Mouse (Mus musculus) intestine, embryonic 16.5 days (tissue): ENCODE measurements around the gene Magi2. TPM values are rescaled to one million over a fixed set of nuclear protein-coding genes. Genes with fewer than 3 reads are reported as not detected.

Experiments
- ATAC-seq: fragments of 200-750 bp; cut with Nextera tagmentation; 2 replicates; pipeline ENCODE4 v1.8.0; 2017; ENCODE audit warnings: moderate TSS enrichment, moderate library complexity
- H3K27ac ChIP-seq: fragments of 300-500 bp; sonication (generic); 2 replicates; pipeline ENCODE4 v1.5.1; 2014; ENCODE audit warnings: mild to moderate bottlenecking, low read length
- H3K27me3 ChIP-seq: fragments of 300-500 bp; sonication (generic); replicated peaks from 2 replicates; pipeline ENCODE4 v1.6.1; 2014; ENCODE audit warnings: low read length, control low read depth, mixed read lengths; ENCODE audit not compliant: control insufficient read depth, insufficient read depth
- H3K36me3 ChIP-seq: fragments of 300-500 bp; sonication (generic); 2 replicates; pipeline ENCODE4 v1.6.1; 2014; ENCODE audit warnings: low read length, control low read depth; ENCODE audit not compliant: control insufficient read depth, insufficient read depth
- H3K4me1 ChIP-seq: fragments of 300-500 bp; sonication (generic); 2 replicates; pipeline ENCODE4 v1.6.1; 2014; ENCODE audit warnings: low read length, control low read depth, mixed read lengths; ENCODE audit not compliant: control insufficient read depth, insufficient read depth
- H3K4me2 ChIP-seq: fragments of 300-500 bp; sonication (generic); 2 replicates; pipeline ENCODE4 v1.6.1; 2014; ENCODE audit warnings: low read depth, low read length, control low read depth
- H3K4me3 ChIP-seq: fragments of 300-500 bp; sonication (generic); 2 replicates; pipeline ENCODE4 v1.5.1; 2014; ENCODE audit warnings: mild to moderate bottlenecking, low read length
- H3K9ac ChIP-seq: fragments of 300-500 bp; sonication (generic); 2 replicates; pipeline ENCODE4 v1.6.1; 2014; ENCODE audit warnings: low read depth, low read length
- H3K9me3 ChIP-seq: fragments of 300-500 bp; sonication (generic); 2 replicates; pipeline ENCODE4 v1.6.1; 2016; ENCODE audit warnings: low read length, control low read depth; ENCODE audit not compliant: control insufficient read depth
- WGBS: fragments of 180-500 bp; shearing (Covaris S2); extraction: QIAGEN DNeasy Blood & Tissue Kit; methylation state at CpG from one replicate; pipeline ENCODE4 v1.1.7; 2014; 5-methylcytosine and 5-hydroxymethylcytosine counted together
- polyA plus RNA-seq: library from polyadenylated mRNA; unstranded; fragments of >200 nt; fragmentation: Nextera tagmentation; extraction: Ambion mirVana; gene quantifications from 2 replicates; pipeline ENCODE4 v1.2.1, GENCODE M21; 2015

The Magi2 gene
- polyA plus RNA-seq, 1 experiment from 2014 or later = 3.0 TPM

DNA sequence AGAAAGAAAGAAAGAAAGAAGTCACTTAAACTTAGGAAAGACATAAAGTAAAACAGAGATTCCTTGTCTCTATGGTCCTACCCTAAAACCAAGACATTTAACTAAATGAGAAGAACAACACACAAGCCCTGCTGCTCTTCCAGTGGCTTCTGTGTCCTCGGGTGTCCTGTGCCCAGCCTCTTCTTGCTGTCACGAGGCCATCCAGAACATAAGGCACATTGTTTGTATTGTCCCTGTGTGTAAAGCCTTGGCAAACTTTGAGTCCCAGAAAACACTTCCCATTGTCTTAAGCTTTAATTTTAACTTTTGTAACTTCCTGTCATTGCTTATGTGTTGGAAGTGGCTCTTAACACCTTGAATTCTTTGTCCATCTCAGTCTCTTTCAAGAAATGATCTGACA, 1348.0 kb downstream of the Magi2 start:
- 48% methylated on average over 2 of the region's 2 CpGs for WGBS
- ATAC-seq = no peak
- Histone ChIP-seq H3K9ac (no peak overlapping the region), H3K27me3 (no peaks in the 10 kb centered on the region), H3K4me1 (no peaks in the 10 kb centered on the region), H3K4me3 (no peak overlapping the region), H3K9me3 (no peaks in the 10 kb centered on the region), H3K27ac (no peak overlapping the region), H3K4me2 (no peak overlapping the region), H3K36me3 (no peaks in the 10 kb centered on the region)

DNA sequence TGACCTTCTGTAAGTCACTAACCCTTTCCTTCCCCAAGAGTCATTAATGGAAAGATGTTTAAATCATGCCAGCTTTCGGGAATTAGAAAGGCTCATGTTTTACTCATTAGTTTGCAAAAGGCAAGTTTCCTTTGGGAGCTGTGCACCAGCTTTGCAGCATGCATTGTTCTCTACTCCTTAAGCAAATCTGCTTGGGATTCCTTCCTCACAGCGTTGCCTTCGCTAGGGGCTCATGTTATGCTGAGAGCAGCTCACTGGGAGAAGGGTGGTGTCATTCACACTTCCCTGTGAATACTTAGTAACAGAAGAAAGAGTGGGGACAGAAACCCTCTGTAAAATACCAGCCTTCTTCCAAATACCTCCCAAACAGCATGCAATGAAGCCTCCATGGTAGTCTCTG, 1349.0 kb downstream of the Magi2 start:
- Histone ChIP-seq H3K36me3 (no peaks in the 10 kb centered on the region), H3K4me1 (no peaks in the 10 kb centered on the region), H3K4me2 (no peak overlapping the region), H3K27ac (no peak overlapping the region), H3K9me3 (no peaks in the 10 kb centered on the region), H3K4me3 (no peak overlapping the region), H3K9ac (no peak overlapping the region), H3K27me3 (no peaks in the 10 kb centered on the region)
- 40% methylated on average over 3 of the region's 3 CpGs for WGBS
- ATAC-seq = no peak

DNA sequence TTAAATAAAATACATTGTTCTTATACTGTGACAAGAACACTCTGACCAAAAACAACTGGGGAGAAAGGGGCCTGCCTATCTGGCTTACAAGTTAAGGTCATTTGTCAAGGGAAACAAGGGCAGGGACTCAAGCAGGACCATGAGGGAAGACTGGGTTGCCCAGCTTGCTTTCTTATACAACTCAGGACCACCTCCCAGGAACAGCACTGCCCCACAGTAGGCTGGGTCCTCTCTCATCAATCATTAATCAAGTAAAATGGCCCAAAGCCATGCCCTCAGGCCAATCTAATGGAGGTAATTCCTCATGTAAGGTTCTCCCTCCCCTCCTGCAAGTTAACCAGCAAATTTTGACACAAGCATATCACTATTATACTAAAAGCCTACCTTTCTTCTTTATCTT, 1349.4 kb downstream of the Magi2 start:
- no peaks in the 10 kb centered on the region for H3K27me3 ChIP-seq
- H3K27ac ChIP-seq = no peak overlapping the region
- H3K4me1 ChIP-seq = no peaks in the 10 kb centered on the region
- H3K4me3 ChIP-seq = no peak overlapping the region
- ATAC-seq = no peak
- no peak overlapping the region for H3K4me2 ChIP-seq
- no peak overlapping the region for H3K9ac ChIP-seq
- H3K9me3 ChIP-seq = no peaks in the 10 kb centered on the region
- no peaks in the 10 kb centered on the region for H3K36me3 ChIP-seq

DNA sequence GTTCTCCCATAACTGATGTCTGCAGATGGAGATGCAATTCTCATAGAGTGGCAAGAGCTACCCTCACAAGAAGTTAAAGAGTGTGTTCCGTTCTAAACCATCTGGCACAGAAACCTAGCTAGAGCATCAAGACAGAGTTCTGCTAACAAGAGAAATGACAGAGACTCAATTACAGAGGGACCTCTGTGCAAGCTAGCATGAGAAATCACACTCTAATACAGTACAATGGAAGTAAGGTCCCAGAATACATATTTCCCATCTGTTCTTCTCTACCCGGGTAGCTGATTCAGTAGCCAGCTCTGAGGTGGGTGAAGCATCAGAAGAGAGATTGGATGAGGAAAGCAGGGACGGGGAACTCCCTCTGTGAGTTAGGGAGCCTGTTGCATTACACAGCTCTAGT, 1351.8 kb downstream of the Magi2 start:
- Histone ChIP-seq H3K9me3 (no peaks in the 10 kb centered on the region), H3K27ac (no peak overlapping the region), H3K9ac (no peak overlapping the region), H3K4me2 (no peak overlapping the region), H3K4me3 (no peak overlapping the region), H3K4me1 (no peaks in the 10 kb centered on the region), H3K27me3 (no peaks in the 10 kb centered on the region), H3K36me3 (no peaks in the 10 kb centered on the region)
- no peak for ATAC-seq
- 85% methylated on average over 3 of the region's 3 CpGs for WGBS

DNA sequence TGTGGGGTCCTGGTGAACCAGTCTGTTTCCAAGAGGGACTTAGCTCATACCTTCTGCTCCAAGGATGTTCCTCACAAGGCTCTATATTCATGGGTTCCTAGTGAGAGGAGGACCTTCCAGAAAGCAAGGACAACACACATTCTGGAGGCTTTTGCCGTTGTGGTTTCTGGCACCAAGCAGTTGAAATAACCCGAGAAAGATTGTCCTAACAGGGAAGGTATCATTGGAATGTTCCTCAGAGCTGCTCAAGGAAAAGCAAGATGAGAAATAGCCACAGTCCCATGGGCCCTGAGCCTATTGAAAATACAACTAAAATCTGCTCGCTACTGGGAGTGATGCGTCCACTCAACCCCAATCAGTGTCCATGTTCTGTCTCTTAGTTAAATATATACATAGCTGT, 1353.8 kb downstream of the Magi2 start:
- H3K9me3 ChIP-seq = no peaks in the 10 kb centered on the region
- no peak overlapping the region for H3K4me2 ChIP-seq
- H3K4me3 ChIP-seq = no peak overlapping the region
- no peaks in the 10 kb centered on the region for H3K27me3 ChIP-seq
- no peak overlapping the region for H3K27ac ChIP-seq
- 84% methylated on average over 4 of the region's 4 CpGs for WGBS
- no peak for ATAC-seq
- no peaks in the 10 kb centered on the region for H3K36me3 ChIP-seq
- no peaks in the 10 kb centered on the region for H3K4me1 ChIP-seq
- H3K9ac ChIP-seq = no peak overlapping the region

DNA sequence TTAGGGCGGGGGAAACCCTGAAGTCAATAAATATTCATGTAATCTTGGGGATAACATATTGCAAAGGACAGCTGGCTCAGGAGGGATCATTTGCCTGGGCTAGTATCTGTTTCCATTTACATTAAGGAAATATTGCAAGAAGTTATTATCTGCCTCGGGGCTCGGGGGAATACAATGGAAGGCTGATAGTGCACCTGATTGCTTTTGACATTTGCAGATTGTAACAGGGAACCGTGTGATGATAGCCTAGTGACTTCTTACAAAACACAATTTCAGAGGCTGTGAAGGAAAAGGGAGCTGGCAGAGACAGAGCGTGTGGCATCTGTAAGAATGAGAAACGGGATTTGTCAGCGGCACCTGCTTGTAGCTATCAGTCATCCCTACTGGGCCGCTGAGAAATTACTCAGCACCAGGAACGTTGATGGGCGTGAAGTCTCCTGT, 1356.2 kb downstream of the Magi2 start:
- ATAC-seq = no peak
- no peak overlapping the region for H3K4me2 ChIP-seq
- WGBS = 57% methylated on average over 10 of the region's 10 CpGs

DNA sequence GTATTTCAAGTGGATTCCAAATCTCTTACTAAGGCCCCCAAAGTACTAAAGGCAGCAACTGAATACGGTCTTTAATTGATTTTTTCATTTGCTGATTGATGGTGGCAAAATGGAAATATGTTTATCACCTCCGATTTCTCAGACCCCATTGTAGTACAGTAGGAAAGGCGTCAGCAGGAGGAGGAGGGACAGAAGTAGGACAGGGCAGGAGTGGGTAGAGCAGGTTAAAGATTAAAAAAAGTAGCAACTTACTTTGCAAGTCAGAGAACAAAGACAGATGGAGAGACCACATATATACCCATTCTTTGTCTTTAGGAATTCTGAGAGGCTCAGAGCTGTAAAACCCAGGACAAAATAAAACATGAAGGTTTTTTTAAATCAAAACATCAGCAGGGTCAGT, 1356.8 kb downstream of the Magi2 start:
- ATAC-seq = no peak
- no peaks in the 10 kb centered on the region for H3K36me3 ChIP-seq
- WGBS = 64% methylated on average over 3 of the region's 3 CpGs
- H3K4me1 ChIP-seq = no peaks in the 10 kb centered on the region
- no peaks in the 10 kb centered on the region for H3K9me3 ChIP-seq
- no peak overlapping the region for H3K9ac ChIP-seq
- H3K4me3 ChIP-seq = no peak overlapping the region
- H3K27ac ChIP-seq = no peak overlapping the region
- H3K4me2 ChIP-seq = no peak overlapping the region
- H3K27me3 ChIP-seq = no peaks in the 10 kb centered on the region

More for the DNA sequence above, 1356.2 kb downstream of the Magi2 start:
- Histone ChIP-seq H3K27ac (no peak overlapping the region), H3K4me1 (no peaks in the 10 kb centered on the region), H3K27me3 (no peaks in the 10 kb centered on the region), H3K36me3 (no peaks in the 10 kb centered on the region), H3K9ac (no peak overlapping the region), H3K4me3 (no peak overlapping the region), H3K9me3 (no peaks in the 10 kb centered on the region)

DNA sequence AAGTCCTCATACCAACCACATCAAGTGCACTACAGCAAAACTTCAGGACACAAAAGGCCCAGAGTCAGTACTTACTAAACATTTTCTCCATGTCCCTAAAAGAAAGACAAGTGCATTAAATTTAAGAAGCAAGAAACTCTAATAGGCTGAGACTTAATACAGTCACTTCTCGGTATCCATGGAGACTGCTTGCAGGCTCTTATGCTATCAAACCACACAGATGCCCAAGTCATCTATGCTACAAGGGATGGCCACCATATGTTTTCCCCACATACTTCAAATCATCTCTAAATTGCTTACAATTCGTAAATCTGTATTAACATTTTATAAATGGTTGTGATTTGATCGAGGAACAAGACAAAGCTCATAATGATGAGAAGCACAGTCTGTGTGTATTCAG, 1357.9 kb downstream of the Magi2 start:
- no peaks in the 10 kb centered on the region for H3K9me3 ChIP-seq
- no peak overlapping the region for H3K27ac ChIP-seq
- H3K36me3 ChIP-seq = no peaks in the 10 kb centered on the region
- no peaks in the 10 kb centered on the region for H3K27me3 ChIP-seq
- H3K4me2 ChIP-seq = no peak overlapping the region
- no peaks in the 10 kb centered on the region for H3K4me1 ChIP-seq
- H3K9ac ChIP-seq = no peak overlapping the region
- 88% methylated on average over 3 of the region's 3 CpGs for WGBS
- H3K4me3 ChIP-seq = no peak overlapping the region
- no peak for ATAC-seq

DNA sequence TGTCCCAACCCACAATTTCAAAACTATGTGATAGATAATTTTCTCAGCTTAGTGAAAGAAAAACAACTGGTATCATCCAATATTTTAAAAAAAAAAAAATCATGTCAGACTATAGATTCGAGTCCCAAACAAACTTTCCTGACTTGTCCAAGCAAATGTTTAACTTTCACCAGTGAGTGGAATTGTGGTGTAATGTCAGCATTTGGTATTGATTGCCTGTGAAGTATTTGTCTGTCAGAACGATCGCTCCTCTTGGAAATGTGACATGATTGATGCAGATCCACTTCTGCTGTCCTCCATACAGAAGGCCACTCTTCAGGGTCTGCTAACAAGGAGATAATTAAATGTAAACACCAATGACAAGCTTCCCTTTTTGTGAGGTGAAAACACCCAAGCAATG, 1362.9 kb downstream of the Magi2 start:
- Histone ChIP-seq H3K36me3 (no peaks in the 10 kb centered on the region), H3K4me3 (no peak overlapping the region), H3K27me3 (no peaks in the 10 kb centered on the region), H3K4me2 (no peak overlapping the region), H3K4me1 (no peaks in the 10 kb centered on the region), H3K9me3 (no peaks in the 10 kb centered on the region), H3K9ac (no peak overlapping the region), H3K27ac (no peak overlapping the region)
- ATAC-seq = no peak
- WGBS = 30% methylated on average over 3 of the region's 3 CpGs

DNA sequence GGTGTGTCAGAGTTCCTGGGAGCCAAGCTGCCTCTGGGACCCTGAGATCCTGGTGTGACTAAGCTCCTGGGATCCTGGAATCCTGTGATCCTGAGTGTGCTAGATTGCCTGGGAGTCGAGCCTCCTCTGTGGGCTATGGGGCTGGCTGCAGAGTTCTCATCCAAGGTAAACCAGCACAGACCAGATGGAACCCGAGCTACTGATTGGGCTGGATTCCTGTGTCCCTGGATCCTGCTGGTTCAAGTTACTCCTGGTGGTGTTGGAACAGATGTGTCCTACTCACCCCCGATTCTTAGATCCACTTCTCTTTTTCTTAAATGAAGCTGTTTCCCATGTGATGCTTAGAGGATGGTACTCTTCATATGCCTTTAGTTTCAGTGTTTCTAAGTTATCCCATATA, 1371.4 kb downstream of the Magi2 start:
- no peak for ATAC-seq
- WGBS = 81% methylated on average over 3 of the region's 3 CpGs
- no peaks in the 10 kb centered on the region for H3K9me3 ChIP-seq

More for the DNA sequence above, 1371.4 kb downstream of the Magi2 start:
- Histone ChIP-seq H3K4me3 (no peak overlapping the region), H3K4me1 (no peaks in the 10 kb centered on the region), H3K36me3 (no peaks in the 10 kb centered on the region), H3K27ac (no peak overlapping the region), H3K27me3 (no peaks in the 10 kb centered on the region), H3K4me2 (no peak overlapping the region), H3K9ac (no peak overlapping the region)
